Mouse (Mus musculus) CH12.LX (cell line): Measurements from ENCODE around the gene Prr5l. TPM values are rescaled to one million over a fixed set of nuclear protein-coding genes. Genes with fewer than 3 reads are reported as not detected.

Source experiments
- DNase-seq: peaks from one replicate; pipeline ENCODE4 v3.0.0-alpha.2; 2013; ENCODE audit errors: extremely low read depth
- H3K27ac ChIP-seq: 2 replicates; pipeline ENCODE4 v1.5.1; 2012; ENCODE audit warnings: low read depth, mild to moderate bottlenecking, control low read depth, moderate library complexity; ENCODE audit not compliant: insufficient read depth
- H3K27me3 ChIP-seq: replicated peaks from 2 replicates; pipeline ENCODE3; 2012; ENCODE audit warnings: inconsistent platforms
- H3K36me3 ChIP-seq, 2 experiments: replicated peaks in 1 of 2; 2 replicates each; pipeline versions ENCODE3 to v1.6.1; 2012; ENCODE audit warnings: inconsistent platforms in 1 of 2, low read length in 1 of 2, mild to moderate bottlenecking in 1 of 2, mixed read lengths in 1 of 2, moderate library complexity in 1 of 2; ENCODE audit not compliant: control insufficient read depth in 1 of 2, insufficient read depth in 1 of 2
- H3K4me1 ChIP-seq, 2 experiments: 2 replicates each; pipeline ENCODE4 v1.6.1; 2012; ENCODE audit warnings: inconsistent platforms in 1 of 2, moderate library complexity in 1 of 2; ENCODE audit not compliant: insufficient read depth in 2 of 2, control insufficient read depth in 1 of 2
- H3K4me2 ChIP-seq: 2 replicates; pipeline ENCODE4 v1.6.1; 2012; ENCODE audit warnings: low read depth, mild to moderate bottlenecking, control low read depth; ENCODE audit not compliant: poor library complexity, insufficient read depth, severe bottlenecking
- H3K4me3 ChIP-seq, 3 experiments: fragments of 150-350 bp in 1 of 3; sonication (generic) in 1 of 3; replicated peaks in 1 of 3; 2 replicates each; pipeline versions ENCODE3 to v1.5.1; 2011 to 2012; ENCODE audit warnings: low read depth in 2 of 3, low read length in 2 of 3, mild to moderate bottlenecking in 2 of 3, moderate library complexity in 2 of 3, control low read depth in 1 of 3, improper control_type of control experiment in 1 of 3, inconsistent platforms in 1 of 3, mixed read lengths in 1 of 3; ENCODE audit not compliant: poor library complexity in 1 of 3
- H3K79me2 ChIP-seq: replicated peaks from 2 replicates; pipeline ENCODE4 v1.6.1; 2012; ENCODE audit warnings: mild to moderate bottlenecking, moderate library complexity; ENCODE audit not compliant: control insufficient read depth, poor library complexity, insufficient read depth, severe bottlenecking; ENCODE audit errors: extremely low read depth
- H3K9ac ChIP-seq: 2 replicates; pipeline ENCODE4 v1.6.1; 2012; ENCODE audit warnings: low read depth, mild to moderate bottlenecking, control low read depth, moderate library complexity; ENCODE audit not compliant: insufficient read depth
- H3K9me3 ChIP-seq: replicated peaks from 2 replicates; pipeline ENCODE3; 2012; ENCODE audit warnings: low read length, inconsistent platforms, mixed read lengths
- BHLHE40 ChIP-seq: IDR thresholded peaks from 2 replicates; pipeline ENCODE4 v1.6.1; 2011; ENCODE audit warnings: mild to moderate bottlenecking, low read depth, low read length, improper control_type of control experiment
- CHD2 ChIP-seq: IDR thresholded peaks from 2 replicates; pipeline ENCODE4 v1.6.1; 2011; ENCODE audit warnings: low read length, improper control_type of control experiment
- CTCF ChIP-seq, 2 experiments: IDR thresholded peaks in 1 of 2; conservative IDR thresholded peaks in 1 of 2; 2 replicates each; pipeline ENCODE4 v1.5.1; 2011 to 2012; ENCODE audit warnings: low read depth in 2 of 2, low read length in 2 of 2, improper control_type of control experiment in 1 of 2, inconsistent platforms in 1 of 2, mild to moderate bottlenecking in 1 of 2, moderate library complexity in 1 of 2
- E2F4 ChIP-seq: IDR thresholded peaks from 2 replicates; pipeline ENCODE4 v1.6.1; 2011; ENCODE audit warnings: low read depth, low read length, improper control_type of control experiment; ENCODE audit not compliant: insufficient replicate concordance
- EP300 ChIP-seq: IDR thresholded peaks from 2 replicates; pipeline ENCODE4 v1.6.1; 2011; ENCODE audit warnings: low read length, improper control_type of control experiment
- JUND ChIP-seq: conservative IDR thresholded peaks from 2 replicates; pipeline ENCODE4 v1.6.1; 2011; ENCODE audit warnings: low read depth, low read length, improper control_type of control experiment
- KAT2A ChIP-seq: IDR thresholded peaks from 2 replicates; pipeline ENCODE4 v1.6.1; 2012; ENCODE audit warnings: low read length, improper control_type of control experiment, inconsistent platforms; ENCODE audit not compliant: insufficient replicate concordance
- MAFK ChIP-seq: IDR thresholded peaks from 2 replicates; pipeline ENCODE4 v1.6.1; 2011; ENCODE audit warnings: low read length, improper control_type of control experiment; ENCODE audit not compliant: insufficient replicate concordance
- MAX ChIP-seq: IDR thresholded peaks from 2 replicates; pipeline ENCODE4 v1.6.1; 2011; ENCODE audit warnings: low read length, improper control_type of control experiment
- MAZ ChIP-seq: IDR thresholded peaks from 2 replicates; pipeline ENCODE4 v1.6.1; 2012; ENCODE audit warnings: low read depth, mild to moderate bottlenecking, inconsistent platforms, low read length, improper control_type of control experiment, moderate library complexity
- MEF2A ChIP-seq: IDR thresholded peaks from 2 replicates; pipeline ENCODE4 v1.6.1; 2014; ENCODE audit warnings: low read depth, mild to moderate bottlenecking, inconsistent platforms, low read length, improper control_type of control experiment, borderline replicate concordance
- MXI1 ChIP-seq: IDR thresholded peaks from 2 replicates; pipeline ENCODE4 v1.6.1; 2011; ENCODE audit warnings: mild to moderate bottlenecking, low read depth, low read length, improper control_type of control experiment
- NELFE ChIP-seq: IDR thresholded peaks from 2 replicates; pipeline ENCODE4 v1.6.1; 2011; ENCODE audit warnings: low read depth, low read length, improper control_type of control experiment
- NRF1 ChIP-seq: IDR thresholded peaks from 2 replicates; pipeline ENCODE4 v1.6.1; 2014; ENCODE audit warnings: low read depth, mild to moderate bottlenecking, inconsistent platforms, low read length, improper control_type of control experiment, moderate library complexity
- POLR2A ChIP-seq: IDR thresholded peaks from 2 replicates; pipeline ENCODE4 v1.6.1; 2011; ENCODE audit warnings: low read depth, mild to moderate bottlenecking, improper control_type of control experiment, low read length
- RAD21 ChIP-seq: IDR thresholded peaks from 2 replicates; pipeline ENCODE4 v1.6.1; 2011; ENCODE audit warnings: low read depth, mild to moderate bottlenecking, low read length, improper control_type of control experiment, moderate library complexity
- TBP ChIP-seq: conservative IDR thresholded peaks from 2 replicates; pipeline ENCODE4 v1.6.1; 2011; ENCODE audit warnings: low read depth, low read length, improper control_type of control experiment
- TCF12 ChIP-seq: IDR thresholded peaks from 2 replicates; pipeline ENCODE4 v1.6.1; 2014; ENCODE audit warnings: low read depth, mild to moderate bottlenecking, inconsistent platforms, low read length, improper control_type of control experiment
- UBTF ChIP-seq: IDR thresholded peaks from 2 replicates; pipeline ENCODE4 v1.6.1; 2012; ENCODE audit warnings: low read depth, mild to moderate bottlenecking, inconsistent platforms, low read length, improper control_type of control experiment, moderate library complexity
- USF2 ChIP-seq: conservative IDR thresholded peaks from 2 replicates; pipeline ENCODE4 v1.6.1; 2011; ENCODE audit warnings: low read depth, low read length, improper control_type of control experiment
- ZC3H11A ChIP-seq: IDR thresholded peaks from 2 replicates; pipeline ENCODE4 v1.6.1; 2012; ENCODE audit warnings: low read depth, mild to moderate bottlenecking, inconsistent platforms, low read length, improper control_type of control experiment
- ZKSCAN1 ChIP-seq: IDR thresholded peaks from 2 replicates; pipeline ENCODE4 v1.6.1; 2012; ENCODE audit warnings: low read depth, inconsistent platforms, low read length, improper control_type of control experiment, borderline replicate concordance
- ZMIZ1 ChIP-seq: IDR thresholded peaks from 2 replicates; pipeline ENCODE4 v1.6.1; 2012; ENCODE audit warnings: low read depth, mild to moderate bottlenecking, inconsistent platforms, low read length, improper control_type of control experiment
- dilution Hi-C: fragments of 300-500 bp; cut with MboI; formaldehyde crosslinking; loops from 2 replicates; pipeline ENCODE4 v1.14.3; 2020; ENCODE audit warnings: low sequenced_read_pairs; ENCODE audit not compliant: extremely low pct_unique_long_range_greater_than_20kb, extremely low pct_ligation_motif_present
- in situ Hi-C: fragments of 300-500 bp; cut with MboI; formaldehyde crosslinking; loops from 3 replicates; pipeline ENCODE4 v1.14.3; 2019; ENCODE audit warnings: low sequenced_read_pairs, low pct_ligation_motif_present, low pct_unique_long_range_greater_than_20kb, mixed read lengths
- polyA plus RNA-seq: library from polyadenylated mRNA; unstranded; fragments of >175 nt; gene quantifications from 2 replicates; pipeline ENCODE4 v1.2.1, GENCODE M21; 2012; ENCODE audit warnings: low read depth; ENCODE audit not compliant: insufficient read length
- total RNA-seq, 2 experiments: library from RNA; depleted of rRNA; stranded (reverse); fragments of 300-350 nt in 1 of 2; fragments of >200 nt in 1 of 2; gene quantifications; 2 replicates each; pipeline ENCODE4 v1.2.3; 2012 to 2014

The Prr5l gene
- total and polyA plus RNA-seq, 3 experiments: 0.21 to 0.93 TPM; not detected in 1

DNA sequence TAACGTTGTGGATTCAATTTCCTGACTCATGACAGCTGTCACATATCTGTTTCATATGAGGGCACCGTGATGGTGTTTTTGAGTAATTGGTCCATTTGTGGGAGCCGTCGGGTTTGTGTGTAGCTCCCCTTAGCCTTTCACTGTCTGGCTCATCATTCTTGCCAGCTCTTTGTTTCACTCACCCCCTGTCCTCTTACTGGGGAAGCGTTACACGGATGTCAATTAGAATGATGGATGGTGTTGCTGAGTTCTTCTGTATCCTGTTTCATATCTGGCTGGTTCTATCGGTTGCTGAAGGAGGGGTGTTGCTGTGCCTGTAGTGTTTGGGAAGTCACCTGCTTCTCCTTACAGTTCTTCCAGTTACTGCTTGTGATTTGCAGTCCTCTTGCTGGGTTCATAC, 8.3 kb upstream of the Prr5l start:
- in situ Hi-C loops (no loop called here), dilution Hi-C loops (no loop called here)
- no peak for TF ChIP-seq RAD21
- no peak for TF ChIP-seq MAX
- no peak for TF ChIP-seq CTCF (conservative IDR thresholded peaks at IDR 0.05 in 1 of 2, IDR thresholded peaks at IDR 0.05 in 1 of 2; ENCODE audit: low read depth in 2 of 2, low read length in 2 of 2)
- no peak for TF ChIP-seq ZKSCAN1
- TF ChIP-seq TBP: no peak
- TF ChIP-seq KAT2A: no peak
- no peak for TF ChIP-seq JUND
- no peak for TF ChIP-seq USF2
- TF ChIP-seq ZMIZ1: no peak
- TF ChIP-seq E2F4: no peak
- TF ChIP-seq NELFE: no peak
- TF ChIP-seq POLR2A: no peak
- TF ChIP-seq NRF1: no peak
- TF ChIP-seq EP300: no peak
- no peak for TF ChIP-seq UBTF
- TF ChIP-seq MAFK: no peak
- no peak for TF ChIP-seq CHD2
- TF ChIP-seq ZC3H11A: no peak
- no peak for TF ChIP-seq BHLHE40
- TF ChIP-seq TCF12: no peak
- no peak for DNase-seq
- no peaks in the 10 kb centered on the region for H3K9me3 ChIP-seq
- no peak overlapping the region for H3K4me2 ChIP-seq
- no peak overlapping the region for H3K9ac ChIP-seq
- 0 out of 2 replicates have a peak, but pooled peaks cover 3% of the 10 kb centered on the region for H3K79me2 ChIP-seq
- peaks cover 12 to 35% of the 10 kb centered on the region in 2 experiments for H3K36me3 ChIP-seq
- no peak overlapping the region for H3K4me3 ChIP-seq
- H3K4me1 ChIP-seq: peaks cover 6 to 19% of the 10 kb centered on the region in 2 experiments; a peak in 3 of 4 replicates
- no peaks in the 10 kb centered on the region for H3K27me3 ChIP-seq
- no peak overlapping the region for H3K27ac ChIP-seq

DNA sequence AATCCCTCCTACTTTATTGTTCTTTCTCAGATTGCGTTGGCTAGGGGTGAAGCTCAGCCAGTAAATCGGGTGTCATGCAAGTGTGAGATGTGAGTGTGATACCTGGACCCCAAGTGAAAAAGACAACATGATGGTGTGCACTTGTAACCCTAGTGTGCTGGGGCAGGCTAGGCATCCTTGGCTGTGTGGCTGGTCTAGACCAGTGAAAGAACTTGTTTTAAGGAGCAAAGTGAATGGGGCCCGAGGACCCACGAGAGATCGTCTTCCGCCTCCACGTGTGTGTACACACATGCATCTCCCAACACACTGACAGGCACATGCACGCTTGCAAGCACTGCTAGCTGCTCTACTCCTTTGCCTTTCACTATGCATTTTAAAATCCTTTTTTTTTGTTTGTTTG, 6.1 kb upstream of the Prr5l start:
- H3K4me1 ChIP-seq: peaks cover 6 to 16% of the 10 kb centered on the region in 2 experiments; a peak in 3 of 4 replicates
- in situ Hi-C loops: no loop called here
- TF ChIP-seq MXI1 (no peak), MEF2A (no peak), MAZ (no peak)

More for the DNA sequence above, 6.1 kb upstream of the Prr5l start:
- H3K27me3 ChIP-seq: no peaks in the 10 kb centered on the region
- DNase-seq: no peak
- no peak overlapping the region for H3K27ac ChIP-seq
- H3K79me2 ChIP-seq: 0 out of 2 replicates have a peak, but pooled peaks cover 3% of the 10 kb centered on the region
- H3K36me3 ChIP-seq: peaks cover 5 to 19% of the 10 kb centered on the region in 2 experiments
- no peaks in the 10 kb centered on the region for H3K9me3 ChIP-seq
- no peak overlapping the region for H3K9ac ChIP-seq
- no peak overlapping the region for H3K4me2 ChIP-seq
- H3K4me3 ChIP-seq: no peak overlapping the region
- dilution Hi-C loops: no loop called here
